Comparison of ENCODE assay signal across 27 mouse cellular contexts in genomic region chr4:47620700-47621099, GRCm38 (mm10).
DNase-seq lines count a peak whose midpoint lies in the region; ATAC-seq and TF ChIP-seq lines count a peak whose summit lies in the region.
"Had no signal": no experiment of that assay in that cellular context is flagged by ENCODE, and none has a peak within 500 bp of the region (broad histone marks: within the 10 kb centered on the region; RNA-seq: fewer than 3 reads in every experiment).

No protein-coding gene starts in this region.

- H3K9ac ChIP-seq in hindbrain, embryonic 16.5 days (ENCODE audit: low read depth, low read length) = no peak overlapping the region
- H3K9ac ChIP-seq: forebrain, postnatal 0 days; hindbrain, embryonic 12.5 days; liver, embryonic 12.5 days; liver, postnatal 0 days; midbrain, embryonic 12.5 days had no signal

- 0 out of 2 replicates have a peak overlapping the region, but pooled peaks have one; percentile 17 for H3K4me3 ChIP-seq in gastrocnemius, adult 2 months
- no peak overlapping the region for H3K4me3 ChIP-seq in hindbrain, embryonic 16.5 days (ENCODE audit: low read length)
- H3K4me3 ChIP-seq: erythroblast, embryonic 14.5 days; hindbrain, embryonic 12.5 days; liver, embryonic 12.5 days; megakaryocyte, embryonic 14.5 days; midbrain, embryonic 12.5 days had no signal

- 91% methylated on average over 3 of the region's 3 CpGs for WGBS in hindbrain, embryonic 16.5 days

- H3K4me1 ChIP-seq in hindbrain, embryonic 16.5 days (ENCODE audit: control insufficient read depth, insufficient read depth, low read depth, low read length) = no peaks in the 10 kb centered on the region
- H3K4me1 ChIP-seq: hindbrain, embryonic 12.5 days; liver, embryonic 12.5 days; megakaryocyte, embryonic 14.5 days; midbrain, embryonic 12.5 days had no signal

- ATAC-seq in cerebellum, adult (ENCODE audit: insufficient number of reproducible peaks, low FRiP score, low TSS enrichment) = peak; percentile 43; the same call in 1 of the 2 replicates
- ATAC-seq in hindbrain, embryonic 16.5 days = no peak
- ATAC-seq: forebrain, postnatal 0 days; intestine, embryonic 16.5 days; liver, embryonic 12.5 days; liver, postnatal 0 days; Patski had no signal

- intact Hi-C loops in gastrocnemius, adult 2 months (cut with DNase I) = no loop called here

- peak overlapping the region; percentile 89 for H3K27ac ChIP-seq in gastrocnemius, adult 2 months
- H3K27ac ChIP-seq in hindbrain, embryonic 16.5 days (ENCODE audit: low read depth, low read length) = no peak overlapping the region
- H3K27ac ChIP-seq: hindbrain, embryonic 12.5 days; kidney, postnatal 0 days; liver, embryonic 12.5 days; midbrain, embryonic 12.5 days had no signal

- no peaks in the 10 kb centered on the region for H3K9me3 ChIP-seq in hindbrain, embryonic 16.5 days (ENCODE audit: control insufficient read depth, low read length)
- H3K9me3 ChIP-seq: G1E; hindbrain, embryonic 12.5 days; liver, embryonic 12.5 days; megakaryocyte, embryonic 14.5 days; midbrain, embryonic 12.5 days had no signal

- H3K27me3 ChIP-seq in hindbrain, embryonic 16.5 days (replicated peaks; ENCODE audit: control insufficient read depth, insufficient read depth, low read length) = no peaks in the 10 kb centered on the region
- H3K27me3 ChIP-seq: hindbrain, embryonic 12.5 days; liver, embryonic 12.5 days; midbrain, embryonic 12.5 days had no signal

- no peak overlapping the region for H3K4me2 ChIP-seq in hindbrain, embryonic 16.5 days (ENCODE audit: low read length)
- H3K4me2 ChIP-seq: heart, embryonic 11.5 days; hindbrain, embryonic 12.5 days; liver, embryonic 12.5 days; midbrain, embryonic 12.5 days had no signal

- DNase-seq in cerebellum, adult 11 months = no peak
- peak; percentile 75 for DNase-seq in gastrocnemius, adult 2 months
- DNase-seq in gastrocnemius, postnatal 25 days = no peak
- DNase-seq in cerebellum, adult 9-11 months = peak; percentile 54
- DNase-seq in layer of hippocampus, postnatal 14 days (ENCODE audit: low spot score in 2 of 2) = no peak
- DNase-seq: adrenal gland, postnatal 10 days; forebrain, postnatal 0 days; heart, adult 18-20 months; heart, postnatal 36 days; kidney, adult 8-10 months; kidney, postnatal 4 days; layer of hippocampus, postnatal 36 days; left cerebral cortex, postnatal 4 days; liver, postnatal 0 days; lung, postnatal 36 days had no signal

- H3K36me3 ChIP-seq in hindbrain, embryonic 16.5 days (ENCODE audit: control insufficient read depth, insufficient read depth, low read length) = no peaks in the 10 kb centered on the region
- H3K36me3 ChIP-seq: G1E; hindbrain, embryonic 12.5 days; liver, embryonic 12.5 days; midbrain, embryonic 12.5 days had no signal

- TF ChIP-seq CTCF in gastrocnemius, adult 2 months (IDR thresholded peaks at IDR 0.05) = no peak

Comparison
In these comparisons a context has a peak if more than half of its experiments do, and no peak if none do; other contexts are left out.
1. DNase-seq: peak in gastrocnemius, adult 2 months (single experiment) and cerebellum, adult 9-11 months (single experiment); none in cerebellum, adult 11 months (single experiment), gastrocnemius, postnatal 25 days (single experiment) and layer of hippocampus, postnatal 14 days (0 of 2).